Mouse (Mus musculus) liver, postnatal 0 days (tissue): ENCODE data around the gene Tenm1.

Experiments used
- CTCF ChIP-seq: sonication (generic); IDR thresholded peaks from 2 replicates; pipeline ENCODE4 v1.5.1; 2016; ENCODE audit warnings: antibody characterized with exemption, low read depth
- EP300 ChIP-seq: IDR thresholded peaks from 2 replicates; pipeline ENCODE4 v1.6.1; 2016; ENCODE audit warnings: antibody characterized with exemption, low read depth, mild to moderate bottlenecking

DNA sequence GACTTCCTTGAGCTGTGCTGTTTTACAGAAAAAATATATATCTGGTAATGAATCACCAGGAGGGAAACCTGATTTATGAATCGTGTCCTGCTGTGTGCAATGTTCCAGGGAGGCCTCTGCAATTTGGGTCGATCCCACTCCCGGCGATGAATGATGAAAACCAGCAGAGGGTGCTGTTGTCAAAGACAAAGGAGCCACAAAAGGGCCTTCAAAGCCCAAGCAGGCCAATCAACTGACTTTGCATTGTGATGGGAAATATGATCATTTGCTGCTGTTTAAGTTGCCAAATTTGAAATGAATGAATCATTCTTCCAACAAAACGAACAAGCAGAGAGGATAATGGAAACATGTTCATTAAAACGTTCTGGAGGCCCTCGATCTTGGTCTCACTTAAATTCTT lies 871.6 kb downstream of the Tenm1 start:
- TF ChIP-seq CTCF (peak; percentile 72), EP300 (no peak)
